Mouse (Mus musculus) c-Kit-negative CD71-positive TER-119-positive erythroid progenitor cells, embryonic 14.5 days (primary cell): ENCODE measurements around the gene Pitpnm1.

Experiments used
- DNase-seq: peaks from one replicate; pipeline ENCODE4 v3.0.0-alpha.2; 2013; ENCODE audit warnings: low read depth, low spot score

Gene Pitpnm1

DNA sequence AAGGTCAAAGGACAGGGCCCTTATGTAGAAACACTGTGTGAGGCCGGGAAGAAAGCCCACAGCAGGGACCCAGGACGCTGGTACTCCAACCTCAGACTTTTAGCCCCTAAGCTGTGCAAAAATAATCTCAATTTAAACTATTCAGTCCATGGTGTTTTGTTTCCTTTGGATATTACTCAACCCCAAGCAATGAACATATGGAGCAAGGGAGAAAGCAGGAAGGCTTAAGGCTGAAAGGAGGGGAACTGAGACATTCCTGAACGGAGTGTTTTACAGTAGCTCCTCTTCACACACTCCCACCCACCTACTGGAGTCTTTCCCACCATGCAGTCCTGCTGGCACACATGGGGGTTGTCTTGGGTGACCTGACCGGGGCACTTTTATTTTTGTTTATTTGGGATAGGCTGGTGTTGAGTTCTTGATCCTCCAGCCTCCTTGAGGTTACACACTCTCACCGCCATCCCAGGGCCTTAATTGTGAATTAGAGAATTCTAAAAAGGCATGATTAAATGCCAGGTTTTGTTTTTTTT is 5.0 kb upstream of the Pitpnm1 start:
- DNase-seq = no peak

DNA sequence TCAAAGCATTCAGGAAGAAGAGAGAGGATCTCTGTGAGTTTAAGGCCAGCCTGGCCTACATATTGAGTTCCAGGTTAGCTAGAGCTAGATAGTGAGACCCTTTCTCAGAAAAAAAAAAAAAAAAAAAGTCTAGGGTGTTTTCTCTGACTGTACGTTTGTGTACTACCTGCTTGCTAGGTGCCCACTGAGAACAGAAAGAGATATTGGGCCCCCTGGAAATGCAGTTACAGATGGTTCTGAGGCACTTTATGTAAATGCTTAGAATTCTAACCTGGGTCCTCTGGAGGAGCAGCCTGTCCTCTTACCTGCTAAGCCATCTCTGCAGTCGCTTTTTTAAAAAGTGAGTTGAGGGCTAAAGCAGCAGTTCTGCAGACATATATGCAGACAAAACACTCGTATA is 4.0 kb upstream of the Pitpnm1 start:
- DNase-seq = no peak

DNA sequence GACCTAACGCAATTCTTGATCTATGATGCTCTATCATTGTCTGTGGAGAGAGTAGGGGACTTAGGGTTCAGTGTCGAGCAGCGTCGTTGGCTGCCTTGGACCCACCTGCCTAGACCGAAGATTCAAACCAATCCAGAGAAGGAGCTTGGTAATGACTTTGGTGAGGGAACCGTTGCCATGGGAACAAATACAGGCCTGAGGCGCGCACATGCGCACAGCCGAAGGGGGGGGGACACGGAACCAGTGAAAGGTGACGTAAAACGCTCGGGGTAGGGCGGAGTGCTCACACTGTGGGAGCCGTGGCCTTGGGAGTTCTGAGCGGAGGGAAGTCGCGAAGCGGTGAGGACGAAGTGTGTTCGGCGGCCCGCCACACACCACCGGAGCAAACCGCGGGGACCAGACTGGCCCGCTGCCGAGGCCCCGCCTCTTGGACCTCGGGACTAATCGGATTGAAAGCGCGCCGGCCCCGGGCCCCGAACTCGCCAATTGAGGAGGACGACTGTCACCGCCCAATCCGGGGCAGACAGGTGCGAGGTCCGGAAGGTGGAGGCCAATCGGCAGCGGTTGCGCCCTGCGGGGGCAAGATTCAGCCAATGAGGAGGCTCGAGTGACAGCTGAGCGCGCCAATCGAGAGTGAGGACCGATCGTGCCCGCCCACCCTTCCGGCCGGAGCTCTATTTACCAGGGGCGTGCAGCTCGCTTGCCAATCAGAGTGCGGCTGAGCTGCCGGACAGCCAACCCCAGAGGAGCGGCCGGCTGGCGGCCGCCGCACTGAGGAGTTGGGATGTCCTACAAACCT is 3.0 kb upstream of the Pitpnm1 start, which contains the start of gene Cdk2ap2:
Gene Cdk2ap2 (plus strand): TSS at position 541 of the 799 bp plus-strand sequence.
- DNase-seq = peak; percentile 97

DNA sequence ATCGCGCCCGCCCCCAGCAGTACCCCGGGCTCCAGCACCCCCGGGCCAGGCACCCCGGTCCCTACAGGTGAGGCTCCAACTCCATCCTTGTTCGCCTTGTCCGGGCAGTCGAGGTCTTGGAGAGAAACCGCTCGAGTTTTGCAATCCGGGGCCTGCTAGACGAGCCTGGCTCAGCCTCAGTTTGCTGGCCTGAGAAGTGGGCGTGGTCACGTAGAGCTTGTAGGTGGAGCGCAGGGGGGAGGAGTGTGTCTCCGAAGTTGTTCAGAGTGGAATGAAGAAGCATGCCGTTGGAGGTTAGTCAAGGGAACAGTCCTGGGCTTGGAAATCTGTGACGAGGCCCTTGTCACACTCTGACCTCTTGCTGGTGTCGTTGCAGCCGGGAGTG is 2.4 kb upstream of the Pitpnm1 start:
- DNase-seq = peak; percentile 88

DNA sequence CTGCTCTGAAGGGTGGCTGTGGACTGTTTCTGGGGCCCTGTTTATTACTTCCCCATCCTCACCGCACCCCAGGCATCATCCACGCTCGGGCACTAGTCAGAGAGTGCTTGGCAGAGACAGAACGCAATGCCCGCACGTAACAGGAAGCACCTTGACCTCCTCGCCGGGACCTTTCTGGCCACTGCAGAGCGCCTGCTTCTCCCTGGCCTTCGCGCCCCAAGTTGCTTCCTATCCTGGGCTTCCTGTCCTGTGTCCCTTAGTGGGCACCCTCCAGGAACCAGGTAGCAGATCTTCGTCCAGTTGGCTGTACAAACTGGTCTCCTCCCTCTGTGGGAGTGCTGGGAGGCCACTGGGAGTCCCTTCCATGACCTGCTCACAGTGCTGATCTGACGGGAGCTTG is 1.4 kb upstream of the Pitpnm1 start:
- no peak for DNase-seq

DNA sequence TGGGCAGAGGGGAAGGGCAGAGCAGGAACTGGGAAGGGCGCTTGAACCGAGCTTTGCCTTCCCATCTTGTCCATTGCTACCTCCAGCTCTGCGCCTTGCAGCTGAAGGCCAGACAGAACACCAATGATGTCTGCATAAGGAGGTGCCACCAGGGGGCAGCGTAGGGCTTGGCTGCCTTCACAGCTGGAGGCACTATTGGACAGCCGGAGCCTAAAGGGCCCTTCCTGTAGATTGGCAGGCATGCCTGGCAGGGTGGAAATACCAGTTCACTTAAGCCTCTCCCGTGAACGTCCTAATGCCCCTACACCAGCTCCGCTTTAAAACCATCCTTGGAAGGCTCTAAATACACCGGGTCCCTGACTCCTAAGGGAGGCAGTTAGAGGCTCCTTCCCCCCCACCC is 742 bp upstream of the Pitpnm1 start:
- peak; percentile 85 for DNase-seq

DNA sequence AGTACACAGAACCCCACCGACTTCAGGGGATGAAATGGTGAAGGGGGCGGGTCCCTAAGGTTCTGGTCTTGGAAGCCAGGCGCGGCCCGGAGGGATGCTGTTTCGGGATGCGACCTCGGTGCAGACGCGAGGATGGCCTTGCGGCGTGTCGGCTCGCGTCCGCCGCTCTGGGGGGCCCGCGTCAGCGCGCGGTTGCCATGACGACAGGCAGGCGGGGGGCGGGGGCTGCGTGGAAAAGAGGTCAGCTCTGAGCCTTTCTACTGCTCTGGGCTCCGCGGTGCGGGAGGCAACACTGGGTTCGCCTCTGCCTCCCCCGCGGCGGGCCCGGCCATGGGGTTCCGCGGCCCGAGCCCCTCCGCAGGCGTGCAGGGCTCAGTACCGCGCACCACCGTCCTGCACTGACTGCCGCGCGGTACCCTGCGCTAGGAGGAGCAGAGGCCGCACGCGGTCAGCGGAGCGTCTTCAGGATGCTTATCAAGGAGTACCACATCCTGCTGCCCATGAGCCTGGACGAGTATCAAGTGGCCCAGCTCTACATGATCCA is 992 bp downstream of the Pitpnm1 start:
- DNase-seq = no peak

DNA sequence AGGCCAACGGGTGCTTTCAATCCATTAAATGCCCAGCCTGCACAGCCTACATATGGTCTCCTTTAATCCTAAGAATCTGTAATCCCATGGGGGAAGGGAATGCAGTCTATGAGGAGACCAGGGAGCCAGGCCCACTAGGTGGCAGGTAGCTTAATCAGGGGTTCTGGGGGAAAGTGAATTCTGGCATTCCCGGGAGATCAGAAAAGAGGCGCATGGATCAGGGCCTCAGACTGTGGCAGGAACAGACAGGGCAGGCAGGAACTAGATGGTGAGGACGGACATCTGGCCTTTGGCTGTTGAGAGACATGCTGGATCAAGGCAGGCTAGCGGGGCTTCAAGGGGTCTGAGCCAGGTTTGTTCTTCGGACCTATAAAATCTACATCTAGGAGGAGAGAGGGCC is 1.7 kb downstream of the Pitpnm1 start:
- no peak for DNase-seq

DNA sequence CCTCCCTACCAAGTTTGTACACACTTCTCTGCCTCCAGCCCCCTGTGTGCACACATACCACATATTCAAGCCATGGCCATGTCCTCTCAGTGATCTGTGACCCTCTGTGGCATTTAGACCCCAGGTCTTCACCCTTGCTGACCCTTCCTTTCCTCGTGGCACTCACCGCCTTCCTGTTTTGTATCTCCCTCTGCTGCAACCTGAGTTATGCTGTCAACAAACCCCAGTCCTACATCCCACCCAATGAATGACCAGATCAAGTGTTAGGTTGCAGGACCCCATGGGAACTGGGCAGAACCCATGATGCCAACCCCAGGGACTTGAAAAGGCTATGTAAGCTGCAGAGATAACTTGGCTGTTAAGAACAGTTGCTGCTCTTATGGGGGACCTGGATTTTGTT is 2.3 kb downstream of the Pitpnm1 start:
- DNase-seq = no peak

DNA sequence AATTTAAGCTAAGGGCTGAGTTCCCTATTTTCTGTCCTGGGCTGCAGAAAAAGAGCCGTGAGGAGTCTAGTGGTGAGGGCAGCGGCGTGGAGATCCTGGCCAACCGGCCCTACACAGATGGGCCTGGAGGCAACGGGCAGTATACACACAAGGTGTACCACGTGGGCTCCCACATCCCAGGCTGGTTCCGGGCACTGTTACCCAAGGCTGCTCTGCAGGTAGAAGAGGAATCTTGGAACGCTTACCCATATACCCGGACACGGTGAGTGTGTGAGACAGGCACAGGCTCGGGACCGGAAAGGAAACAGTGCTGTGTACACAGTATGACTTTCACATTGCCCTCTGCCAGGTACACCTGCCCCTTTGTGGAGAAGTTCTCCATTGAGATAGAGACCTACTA is 2.8 kb downstream of the Pitpnm1 start:
- no peak for DNase-seq

DNA sequence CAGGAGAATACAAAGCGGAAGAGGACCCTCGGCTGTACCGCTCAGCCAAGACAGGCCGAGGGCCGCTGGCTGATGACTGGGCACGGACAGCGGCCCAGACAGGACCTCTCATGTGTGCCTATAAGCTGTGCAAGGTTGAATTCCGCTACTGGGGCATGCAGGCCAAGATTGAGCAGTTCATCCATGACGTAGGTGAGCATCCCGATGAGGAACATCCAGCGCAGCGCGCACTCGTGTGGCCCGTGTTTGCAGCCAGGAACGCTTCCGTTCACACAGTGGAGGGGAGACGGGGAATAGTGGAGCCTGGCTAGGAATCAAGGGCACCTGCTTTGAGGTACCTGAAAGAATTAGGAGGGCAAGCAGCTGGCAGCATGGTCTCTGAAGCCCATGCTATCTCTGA is 3.5 kb downstream of the Pitpnm1 start:
- DNase-seq = no peak

DNA sequence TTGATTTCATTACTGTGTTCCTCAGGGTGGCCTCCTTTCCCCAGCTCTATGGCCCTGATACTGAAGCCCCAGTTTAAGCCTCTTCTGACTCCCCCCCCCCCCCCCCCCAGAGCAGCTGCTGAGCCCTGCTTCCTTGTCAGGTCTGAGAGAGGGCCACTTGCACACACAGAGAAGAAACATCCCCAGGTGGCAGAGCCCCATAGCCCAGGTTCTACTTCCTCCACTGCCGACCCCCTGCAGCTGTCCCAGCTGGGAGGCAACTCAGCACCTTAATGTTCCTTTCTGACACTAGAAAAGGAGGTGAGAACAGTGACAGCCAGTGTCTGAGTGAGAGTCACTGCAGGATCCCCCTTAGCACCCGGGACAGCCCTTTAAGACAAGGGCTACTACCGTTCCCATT is 4.0 kb downstream of the Pitpnm1 start:
- DNase-seq = no peak

DNA sequence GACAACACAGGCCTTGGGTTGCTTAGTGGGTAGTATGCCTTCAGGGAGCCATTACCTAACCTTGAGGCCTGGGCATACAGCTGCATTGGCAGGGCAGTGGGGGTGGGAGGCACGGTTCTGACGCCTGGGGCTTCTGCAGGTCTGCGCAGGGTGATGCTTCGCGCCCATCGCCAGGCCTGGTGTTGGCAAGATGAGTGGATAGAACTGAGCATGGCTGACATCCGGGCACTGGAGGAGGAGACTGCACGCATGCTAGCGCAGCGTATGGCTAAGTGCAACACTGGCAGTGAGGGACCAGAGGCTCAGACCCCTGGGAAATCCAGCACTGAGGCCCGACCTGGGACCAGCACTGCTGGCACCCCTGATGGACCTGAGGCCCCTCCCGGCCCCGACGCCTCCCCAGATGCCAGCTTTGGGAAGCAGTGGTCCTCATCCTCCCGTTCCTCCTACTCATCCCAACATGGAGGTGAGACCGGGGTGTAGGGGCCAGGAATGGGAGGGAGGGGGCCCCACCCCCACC is 4.9 kb downstream of the Pitpnm1 start:
- no peak for DNase-seq

DNA sequence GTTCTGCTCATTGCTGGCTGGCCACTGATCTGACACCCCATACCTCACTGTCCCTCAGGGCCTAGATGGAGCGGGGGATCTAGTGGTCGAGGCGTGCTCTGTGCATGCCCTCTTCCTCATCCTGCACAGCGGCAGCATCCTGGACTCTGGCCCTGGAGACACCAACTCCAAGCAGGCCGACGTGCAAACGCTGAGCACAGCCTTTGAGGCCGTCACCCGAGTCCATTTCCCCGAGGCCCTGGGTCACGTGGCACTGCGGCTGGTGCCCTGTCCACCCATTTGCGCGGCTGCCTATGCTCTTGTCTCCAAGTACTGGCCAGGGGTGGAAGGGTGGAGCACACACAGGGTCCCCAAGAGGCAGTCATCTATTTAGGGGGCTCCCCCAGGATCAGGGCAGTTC is 6.9 kb downstream of the Pitpnm1 start:
- no peak for DNase-seq

DNA sequence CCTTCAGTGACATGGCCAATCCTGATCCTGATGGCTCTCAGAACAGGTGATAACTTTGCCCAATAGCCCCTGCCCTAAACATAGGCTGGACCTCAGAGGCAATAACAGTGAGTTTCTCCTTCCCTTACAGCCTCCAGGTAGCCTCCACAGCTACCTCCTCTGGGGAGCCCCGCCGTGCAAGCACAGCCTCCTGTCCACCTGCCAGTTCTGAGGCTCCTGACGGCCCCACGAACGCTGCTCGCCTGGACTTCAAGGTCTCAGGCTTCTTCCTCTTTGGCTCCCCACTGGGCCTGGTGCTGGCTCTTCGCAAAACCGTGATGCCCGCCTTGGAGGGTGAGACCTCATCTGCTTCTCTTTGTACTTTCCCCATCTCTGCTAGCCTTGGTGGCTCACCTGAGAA is 8.7 kb downstream of the Pitpnm1 start:
- DNase-seq = no peak

DNA sequence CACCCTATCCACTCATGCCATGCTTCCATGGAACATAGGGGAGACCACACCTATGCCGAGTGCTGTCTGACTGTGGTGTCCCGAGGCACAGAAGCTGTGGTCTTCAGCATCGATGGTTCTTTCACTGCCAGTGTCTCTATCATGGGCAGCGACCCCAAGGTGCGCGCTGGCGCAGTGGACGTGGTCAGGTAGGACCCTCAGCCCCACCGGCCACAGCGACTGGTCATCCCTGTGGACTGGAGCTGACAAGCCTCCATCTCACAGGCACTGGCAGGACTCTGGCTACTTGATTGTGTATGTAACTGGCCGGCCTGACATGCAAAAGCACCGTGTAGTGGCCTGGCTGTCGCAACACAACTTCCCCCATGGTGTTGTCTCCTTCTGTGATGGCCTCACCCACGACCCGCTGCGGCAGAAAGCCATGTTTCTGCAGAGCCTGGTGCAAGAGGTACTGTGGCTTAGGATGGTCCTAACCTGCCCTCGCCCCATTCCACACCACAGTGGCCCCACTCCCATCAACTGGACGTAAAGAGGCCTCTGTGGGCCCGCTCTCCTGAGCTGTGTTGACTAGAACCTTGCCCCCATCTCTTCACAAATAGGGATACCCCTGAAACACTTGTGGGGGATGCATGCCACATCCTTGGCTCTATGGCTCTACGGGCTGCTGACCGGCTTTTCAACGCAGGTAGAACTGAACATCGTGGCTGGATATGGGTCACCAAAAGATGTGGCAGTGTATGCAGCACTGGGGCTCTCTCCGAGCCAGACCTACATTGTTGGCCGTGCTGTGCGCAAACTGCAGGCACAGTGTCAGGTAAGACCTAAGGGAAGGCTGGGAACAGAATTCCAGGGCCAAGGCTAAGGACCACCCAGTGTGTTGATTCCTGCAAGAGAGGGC is 12.5 kb downstream of the Pitpnm1 start:
- no peak for DNase-seq

DNA sequence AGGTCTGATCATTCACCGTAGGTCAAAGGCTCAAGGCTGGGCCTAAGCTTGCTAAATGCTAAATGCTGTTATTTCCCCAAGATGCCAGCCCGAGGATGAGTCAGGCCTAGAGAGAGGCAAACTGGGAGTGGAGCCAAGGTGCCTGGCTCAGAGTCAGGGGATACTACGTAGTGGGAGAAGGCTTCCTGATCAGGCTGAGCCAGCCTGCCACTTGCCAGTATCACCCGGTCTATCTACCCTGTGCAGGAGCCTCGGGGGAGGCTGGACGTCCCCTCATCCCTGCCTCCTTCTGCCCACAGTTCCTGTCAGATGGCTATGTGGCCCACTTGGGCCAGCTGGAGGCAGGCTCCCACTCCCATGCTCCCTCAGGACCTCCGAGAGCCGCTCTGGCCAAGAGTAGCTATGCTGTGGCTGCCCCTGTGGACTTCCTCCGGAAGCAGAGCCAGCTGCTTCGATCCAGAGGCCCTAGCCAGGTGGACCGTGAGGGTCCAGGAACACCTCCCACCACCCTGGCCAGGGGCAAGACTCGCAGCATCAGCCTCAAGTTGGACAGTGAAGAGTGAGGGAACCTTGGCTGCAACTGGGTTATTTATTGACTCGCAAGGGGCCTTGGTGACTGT is 13.5 kb downstream of the Pitpnm1 start:
- DNase-seq = no peak

DNA sequence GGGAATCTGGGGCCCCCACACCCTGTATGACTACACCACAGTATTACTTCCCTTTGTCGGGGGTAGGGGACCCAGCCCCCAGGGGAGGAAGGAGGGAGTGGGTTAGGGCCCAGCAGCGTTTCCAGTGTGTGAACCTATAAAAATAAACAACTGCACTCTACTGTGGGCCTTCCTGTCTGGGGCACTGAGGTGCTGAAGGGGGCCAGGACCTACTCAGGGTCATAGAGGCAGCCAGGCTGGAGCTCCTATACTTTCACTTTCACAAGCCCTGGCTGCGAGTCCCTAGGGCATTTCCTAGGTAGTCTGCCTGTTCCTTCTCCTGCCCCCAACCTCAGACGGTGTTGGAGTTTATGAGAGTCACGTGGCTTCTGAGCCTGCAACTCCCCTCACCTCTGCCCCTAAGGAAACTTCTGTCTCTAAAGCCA is 14.0 kb downstream of the Pitpnm1 start:
- no peak for DNase-seq

DNA sequence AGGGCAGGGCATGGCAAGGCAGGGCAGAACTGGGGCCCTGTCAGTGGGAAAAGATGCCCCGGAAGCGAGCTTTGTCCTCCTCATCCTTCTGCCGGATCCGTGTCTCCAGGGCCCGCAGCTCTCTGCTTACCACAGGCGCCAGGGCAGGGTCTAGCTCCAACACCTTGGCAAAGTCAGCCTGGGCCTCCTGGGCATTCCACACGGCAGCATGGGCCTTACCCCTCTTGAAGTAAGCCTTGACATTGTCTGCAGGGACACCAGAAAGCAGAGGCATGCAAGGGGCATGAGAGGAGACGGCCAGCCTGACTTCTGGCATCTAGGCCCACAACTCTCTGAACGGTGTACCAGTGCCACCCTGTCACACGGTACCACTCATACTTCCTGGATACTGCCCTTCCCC is 14.8 kb downstream of the Pitpnm1 start:
- no peak for DNase-seq

DNA sequence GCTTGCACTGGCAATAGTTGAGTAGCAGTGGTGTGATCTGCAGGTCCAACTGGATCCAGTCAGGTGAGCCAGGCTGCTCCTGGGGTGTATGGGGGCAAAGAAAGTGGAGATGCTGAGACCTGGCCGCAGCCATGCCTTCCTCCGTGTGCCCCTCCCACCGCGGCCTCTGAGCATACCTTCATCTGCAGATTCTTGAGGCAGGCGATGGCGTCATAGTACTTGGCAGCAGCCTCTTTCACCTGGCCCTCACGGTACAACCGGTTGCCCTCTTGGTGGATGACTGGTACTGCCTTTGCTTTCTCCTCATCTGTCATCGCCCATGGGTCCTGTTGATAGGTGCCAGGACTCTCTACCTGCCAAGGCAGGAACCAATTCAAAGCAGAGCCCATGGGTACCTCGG is 15.3 kb downstream of the Pitpnm1 start:
- DNase-seq = no peak

DNA sequence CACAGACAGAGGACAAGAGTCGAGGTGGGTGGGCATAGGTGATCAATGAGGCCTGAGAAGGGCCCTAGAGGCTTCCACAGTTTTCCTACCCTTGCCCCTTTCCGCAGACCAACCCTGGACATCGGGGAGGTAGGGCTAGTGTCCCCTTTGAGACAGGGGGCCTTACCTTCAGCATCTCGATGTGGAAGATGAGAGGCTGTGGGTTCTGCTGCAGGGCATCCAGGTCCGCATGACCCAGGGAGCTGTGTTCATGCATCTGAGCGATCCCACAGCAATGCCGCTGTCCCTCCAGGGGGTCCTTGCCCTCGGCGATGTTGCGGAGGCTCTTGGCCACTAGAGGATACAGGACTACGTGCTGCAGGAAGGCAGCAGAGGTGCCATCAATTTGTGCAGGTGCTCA is 16.0 kb downstream of the Pitpnm1 start:
- no peak for DNase-seq

DNA sequence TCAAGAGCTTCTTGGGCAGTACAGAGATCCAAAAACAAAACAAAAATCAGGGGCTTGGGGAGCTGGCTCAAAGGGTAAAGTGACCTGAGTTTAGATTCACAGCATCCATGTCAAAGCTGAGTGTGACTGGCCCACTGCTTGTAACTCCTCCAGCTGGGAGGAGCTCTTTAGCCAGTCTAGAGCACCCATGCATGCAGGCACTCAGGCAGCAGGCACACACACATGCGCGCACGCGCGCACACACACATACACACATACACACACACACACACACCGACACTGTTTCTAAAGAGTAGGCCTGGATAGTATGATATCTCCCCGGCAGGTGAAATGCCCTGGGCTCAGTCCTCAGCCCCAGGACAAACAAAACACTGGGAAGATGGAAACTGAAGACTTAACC is 17.2 kb downstream of the Pitpnm1 start:
- no peak for DNase-seq
